Mouse (Mus musculus) neural tube, embryonic 14.5 days (tissue): ENCODE results near the gene Cyp4v3. TPM values are rescaled to one million over a fixed set of nuclear protein-coding genes. Genes with fewer than 3 reads are reported as not detected.

Experiments
- ATAC-seq: fragments of 200-750 bp; cut with Nextera tagmentation; 2 replicates; pipeline ENCODE4 v1.8.0; 2017; ENCODE audit warnings: low read depth, mild to moderate bottlenecking, moderate TSS enrichment, moderate library complexity
- H3K27ac ChIP-seq: fragments of 300-500 bp; sonication (generic); 2 replicates; pipeline ENCODE4 v1.5.1; 2014; ENCODE audit warnings: low read depth, mild to moderate bottlenecking, control low read depth, low read length, moderate library complexity, mixed read lengths
- H3K27me3 ChIP-seq: fragments of 300-500 bp; sonication (generic); 2 replicates; pipeline ENCODE4 v1.6.1; 2014; ENCODE audit warnings: low read length; ENCODE audit not compliant: control insufficient read depth, insufficient read depth
- H3K36me3 ChIP-seq: fragments of 300-500 bp; sonication (generic); 2 replicates; pipeline ENCODE4 v1.6.1; 2014; ENCODE audit warnings: low read length, mixed read lengths; ENCODE audit not compliant: control insufficient read depth, insufficient read depth
- H3K4me1 ChIP-seq: fragments of 300-500 bp; sonication (generic); 2 replicates; pipeline ENCODE4 v1.6.1; 2014; ENCODE audit warnings: low read length; ENCODE audit not compliant: control insufficient read depth, insufficient read depth
- H3K4me2 ChIP-seq: fragments of 300-500 bp; sonication (generic); 2 replicates; pipeline ENCODE4 v1.6.1; 2014; ENCODE audit warnings: mild to moderate bottlenecking, low read depth, low read length, control low read depth
- H3K4me3 ChIP-seq: fragments of 300-500 bp; sonication (generic); 2 replicates; pipeline ENCODE4 v1.5.1; 2014; ENCODE audit warnings: low read depth, low read length, control low read depth, mixed read lengths
- H3K9ac ChIP-seq: fragments of 300-500 bp; sonication (generic); replicated peaks from 2 replicates; pipeline ENCODE4 v1.6.1; 2014; ENCODE audit warnings: low read depth, mild to moderate bottlenecking, control low read depth, low read length, mixed read lengths
- H3K9me3 ChIP-seq: fragments of 300-500 bp; sonication (generic); 2 replicates; pipeline ENCODE4 v1.6.1; 2016; ENCODE audit warnings: low read length; ENCODE audit not compliant: control insufficient read depth
- whole genome bisulfite sequencing: fragments of 180-500 bp; shearing (Covaris S2); extraction: QIAGEN DNeasy Blood & Tissue Kit; methylation state at CpG from one replicate; pipeline ENCODE4 v1.1.7; 2014; 5-methylcytosine and 5-hydroxymethylcytosine counted together
- polyA plus RNA-seq: library from polyadenylated mRNA; unstranded; fragments of >200 nt; fragmentation: Nextera tagmentation; extraction: Ambion mirVana; gene quantifications from 2 replicates; pipeline ENCODE4 v1.2.1, GENCODE M21; 2014

Cyp4v3 gene
- 2.4 and 2.6 TPM in 2 replicates for polyA plus RNA-seq

GRCm38 (mm10) chr8:45332685-45333409 is at the start of gene Cyp4v3:
TSS of gene Cyp4v3 (minus strand) at chr8:45333216.
- ATAC-seq, result peak; percentile 76; the same call in 1 of the 2 replicates
- Histone ChIP-seq H3K27ac (no peak within 1 kb of the TSS), H3K36me3 (no peaks in the 10 kb centered on the region), H3K9ac (peak within 1 kb of the TSS; percentile 52), H3K9me3 (no peaks in the 10 kb centered on the region), H3K4me1 (no peaks in the 10 kb centered on the region; the same call in 1 of the 2 replicates), H3K27me3 (peaks cover 4% of the 10 kb centered on the region; the same call in 1 of the 2 replicates), H3K4me3 (peak within 1 kb of the TSS; percentile 59), H3K4me2 (peak within 1 kb of the TSS; percentile 96)
- under 1% methylated on average over 44 of the region's 44 CpGs for WGBS

- Histone ChIP-seq H3K36me3 (no peaks in the 10 kb centered on the region), H3K9ac (peak within 1 kb of the TSS; percentile 48), H3K4me1 (peaks cover 9% of the 10 kb centered on the region; the same call in 1 of the 2 replicates), H3K27ac (no peak within 1 kb of the TSS), H3K4me3 (peak within 1 kb of the TSS; percentile 34), H3K9me3 (no peaks in the 10 kb centered on the region), H3K27me3 (peaks cover 3% of the 10 kb centered on the region; the same call in 1 of the 2 replicates), H3K4me2 (peak within 1 kb of the TSS; percentile 82)
- peak; percentile 68; the same call in 1 of the 2 replicates for ATAC-seq
- WGBS, result 1% methylated on average over 6 of the region's 6 CpGs
These were observed 48.9 kb upstream of the Cyp4v3 start, which contains the start of gene Fam149a for GRCm38 (mm10) chr8:45381963-45382347. TSS of gene Fam149a (minus strand) at chr8:45382291.

DNA sequence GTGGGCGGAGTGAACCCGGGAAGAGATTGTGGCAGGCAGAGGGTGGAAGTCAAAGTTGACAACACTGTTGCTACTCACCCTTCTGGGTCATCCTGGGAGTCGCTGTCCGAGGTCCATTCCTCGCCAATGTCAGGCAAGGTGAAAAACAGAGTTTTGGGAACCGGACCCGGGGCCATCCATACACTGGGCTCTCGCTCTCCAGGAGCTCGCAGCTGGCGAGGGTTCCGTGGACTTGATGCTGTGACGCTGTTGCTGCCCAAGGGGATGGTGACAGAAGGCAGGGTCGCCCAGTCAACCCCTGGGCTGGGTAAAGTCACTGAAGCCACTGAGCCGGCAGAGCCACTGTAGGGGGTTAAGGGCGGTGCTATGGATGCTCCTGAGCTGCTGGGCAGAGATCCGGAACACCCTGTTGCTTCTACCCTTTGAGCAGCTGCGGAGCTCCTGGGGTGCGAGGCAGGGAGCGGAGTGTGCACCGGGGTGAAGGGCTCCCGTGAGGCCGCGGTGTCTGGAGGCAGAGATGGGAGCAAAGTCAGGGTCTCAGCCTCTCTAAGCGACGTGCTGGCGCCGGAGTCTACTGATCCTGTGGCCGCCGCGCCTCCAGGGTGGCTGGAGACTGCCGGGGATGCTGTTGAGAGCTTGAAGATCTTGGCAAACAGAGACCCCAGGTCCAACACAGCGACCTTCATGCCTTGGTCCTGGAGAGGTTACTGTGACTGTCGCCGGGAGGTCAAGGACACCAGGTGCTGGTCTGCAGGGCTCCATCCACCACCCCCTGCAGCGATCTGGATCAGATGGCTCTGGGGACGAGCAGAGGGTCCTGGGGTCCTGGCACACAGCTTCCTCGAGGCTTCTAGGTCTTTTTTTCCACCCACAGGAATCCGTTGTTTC is 48.3 kb upstream of the Cyp4v3 start:
- H3K9ac ChIP-seq, result peak overlapping the region; percentile 48
- peak; percentile 75 for ATAC-seq
- no peaks in the 10 kb centered on the region for H3K9me3 ChIP-seq
- peak overlapping the region; percentile 82 for H3K4me2 ChIP-seq
- H3K27ac ChIP-seq, result no peak overlapping the region
- peaks cover 9% of the 10 kb centered on the region; the same call in 1 of the 2 replicates for H3K4me1 ChIP-seq
- WGBS, result 3% methylated on average over 38 of the region's 38 CpGs
- no peaks in the 10 kb centered on the region for H3K36me3 ChIP-seq
- H3K4me3 ChIP-seq, result peak overlapping the region; percentile 34
- peaks cover 3% of the 10 kb centered on the region; the same call in 1 of the 2 replicates for H3K27me3 ChIP-seq

- H3K27ac ChIP-seq, result no peak overlapping the region
- no peak overlapping the region for H3K4me3 ChIP-seq
- H3K9me3 ChIP-seq, result no peaks in the 10 kb centered on the region
- H3K36me3 ChIP-seq, result no peaks in the 10 kb centered on the region
- peak overlapping the region; percentile 82; the same call in 1 of the 2 replicates for H3K4me2 ChIP-seq
- no peak overlapping the region for H3K9ac ChIP-seq
- H3K4me1 ChIP-seq, result peaks cover 9% of the 10 kb centered on the region; the same call in 1 of the 2 replicates
- 15% methylated on average over 4 of the region's 4 CpGs for WGBS
- no peak for ATAC-seq
- H3K27me3 ChIP-seq, result peaks cover 3% of the 10 kb centered on the region; the same call in 1 of the 2 replicates
These were observed 47.6 kb upstream of the Cyp4v3 start for GRCm38 (mm10) chr8:45380598-45380997.

GRCm38 (mm10) chr8:45374071-45374470 is 41.1 kb upstream of the Cyp4v3 start:
- WGBS, result 85% methylated on average over 3 of the region's 3 CpGs
- no peaks in the 10 kb centered on the region for H3K4me1 ChIP-seq
- no peak for ATAC-seq
- H3K9me3 ChIP-seq, result no peaks in the 10 kb centered on the region
- no peak overlapping the region for H3K4me2 ChIP-seq
- H3K27me3 ChIP-seq, result no peaks in the 10 kb centered on the region
- no peak overlapping the region for H3K9ac ChIP-seq
- H3K4me3 ChIP-seq, result no peak overlapping the region
- H3K27ac ChIP-seq, result no peak overlapping the region
- H3K36me3 ChIP-seq, result no peaks in the 10 kb centered on the region

DNA sequence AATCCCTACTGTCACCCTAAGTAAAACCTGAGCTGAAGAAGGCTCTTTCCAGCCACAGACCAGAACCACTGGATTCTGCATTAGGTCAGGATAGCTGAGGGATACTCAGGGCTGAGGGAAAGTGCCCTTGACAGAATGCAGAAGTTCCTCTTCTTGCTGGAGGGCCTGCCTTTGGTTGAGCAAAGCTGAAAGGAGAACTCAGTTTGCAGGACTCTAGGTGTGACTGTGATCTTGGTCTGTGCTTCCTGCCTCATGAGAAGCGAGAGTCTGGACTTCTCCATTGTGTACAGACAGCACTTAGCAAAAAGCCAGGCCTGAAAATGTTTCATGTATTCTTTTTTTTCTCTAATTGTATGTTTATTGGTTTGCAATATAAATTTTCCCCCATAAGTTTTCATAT is 34.1 kb upstream of the Cyp4v3 start:
- Histone ChIP-seq H3K27me3 (no peaks in the 10 kb centered on the region), H3K9ac (no peak overlapping the region), H3K4me3 (no peak overlapping the region), H3K36me3 (no peaks in the 10 kb centered on the region), H3K27ac (no peak overlapping the region), H3K4me2 (no peak overlapping the region), H3K9me3 (no peaks in the 10 kb centered on the region), H3K4me1 (no peaks in the 10 kb centered on the region)
- no peak for ATAC-seq
- 91% methylated on average over 1 of the region's 1 CpGs for whole genome bisulfite sequencing

DNA sequence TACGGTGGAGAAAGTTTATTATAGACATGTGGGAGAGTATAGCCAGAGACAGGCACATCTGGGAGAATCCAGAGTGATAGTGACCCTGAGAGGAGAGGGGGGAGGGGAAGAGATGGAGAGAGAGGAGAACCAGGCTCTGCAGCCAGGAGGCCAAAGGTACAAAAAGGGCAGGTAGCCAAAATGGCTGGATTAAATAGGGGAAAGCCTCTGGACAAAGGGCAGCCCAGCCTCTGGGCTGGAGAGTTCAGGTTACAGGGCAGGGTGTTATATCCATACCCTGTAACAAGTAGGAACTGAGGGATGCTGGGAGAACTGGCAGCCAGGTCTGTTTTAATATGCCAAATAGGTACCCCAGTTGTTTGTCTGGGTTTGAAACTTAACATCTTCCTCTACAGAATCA is 30.2 kb upstream of the Cyp4v3 start:
- H3K27ac ChIP-seq, result no peak overlapping the region
- H3K9me3 ChIP-seq, result no peaks in the 10 kb centered on the region
- H3K4me3 ChIP-seq, result no peak overlapping the region
- H3K36me3 ChIP-seq, result no peaks in the 10 kb centered on the region
- no peak for ATAC-seq
- H3K4me2 ChIP-seq, result no peak overlapping the region
- no peaks in the 10 kb centered on the region for H3K4me1 ChIP-seq
- no peak overlapping the region for H3K9ac ChIP-seq
- H3K27me3 ChIP-seq, result no peaks in the 10 kb centered on the region
- 75% methylated on average over 1 of the region's 1 CpGs for WGBS

- Histone ChIP-seq H3K9me3 (no peaks in the 10 kb centered on the region), H3K36me3 (no peaks in the 10 kb centered on the region), H3K9ac (no peak overlapping the region), H3K27ac (no peak overlapping the region), H3K4me1 (no peaks in the 10 kb centered on the region), H3K4me2 (no peak overlapping the region), H3K4me3 (no peak overlapping the region), H3K27me3 (no peaks in the 10 kb centered on the region)
- ATAC-seq, result no peak
- WGBS, result 69% methylated on average over 6 of the region's 6 CpGs
These were observed 29.3 kb upstream of the Cyp4v3 start for GRCm38 (mm10) chr8:45362323-45362722.
